8 mouse cellular contexts compared by ENCODE assay signal in genomic region chr2:45103021-45103983, GRCm38 (mm10). TPM values are rescaled to one million over a fixed set of nuclear protein-coding genes. Genes with fewer than 3 reads are reported as not detected.
DNase-seq lines count a peak whose midpoint lies in the region; ATAC-seq and TF ChIP-seq lines count a peak whose summit lies in the region.
"Had no signal": no experiment of that assay in that cellular context is flagged by ENCODE, and none has a peak within 500 bp of the region (broad histone marks: within the 10 kb centered on the region; RNA-seq: fewer than 3 reads in every experiment).

No protein-coding gene starts in this region.

- H3K4me3 ChIP-seq in lung, embryonic 15.5 days = no peak overlapping the region; the same call in 1 of the 2 replicates
- no peak overlapping the region for H3K4me3 ChIP-seq in lung, adult 2 months (replicated peaks; ENCODE audit: extremely low read depth, low read depth, low read length)
- H3K4me3 ChIP-seq in forebrain, embryonic 10.5 days = peak overlapping the region; percentile 27; the same call in 1 of the 2 replicates
- no peak overlapping the region for H3K4me3 ChIP-seq in intestine, postnatal 0 days (ENCODE audit: low read depth, low read length)
- no peak overlapping the region for H3K4me3 ChIP-seq in stomach, embryonic 15.5 days (replicated peaks)

- H3K27me3 ChIP-seq in lung, embryonic 15.5 days = peaks cover 3% of the 10 kb centered on the region
- peaks cover 3% of the 10 kb centered on the region; the same call in 1 of the 2 replicates for H3K27me3 ChIP-seq in forebrain, embryonic 10.5 days (ENCODE audit: poor library complexity, severe bottlenecking)
- peaks cover 33% of the 10 kb centered on the region; the same call in 1 of the 2 replicates for H3K27me3 ChIP-seq in intestine, postnatal 0 days (replicated peaks; ENCODE audit: control insufficient read depth, insufficient read depth, low read length)
- no peaks in the 10 kb centered on the region for H3K27me3 ChIP-seq in stomach, embryonic 15.5 days (replicated peaks)

- no peak for TF ChIP-seq POLR2A in lung, adult 2 months (IDR thresholded peaks at IDR 0.05; ENCODE audit: borderline replicate concordance, extremely low read depth, low read depth, low read length)

- peak overlapping the region; percentile 74 for H3K4me2 ChIP-seq in lung, embryonic 15.5 days
- H3K4me2 ChIP-seq in intestine, postnatal 0 days (replicated peaks; ENCODE audit: low read depth) = 0 out of 2 replicates have a peak overlapping the region, but pooled peaks have one; percentile 17
- peak overlapping the region; percentile 25; the same call in 1 of the 2 replicates for H3K4me2 ChIP-seq in stomach, embryonic 15.5 days

- 0 out of 2 replicates have a peak overlapping the region, but pooled peaks have one; percentile 21 for H3K9ac ChIP-seq in lung, embryonic 15.5 days
- H3K9ac ChIP-seq in intestine, postnatal 0 days (ENCODE audit: low read depth, low read length) = no peak overlapping the region
- no peak overlapping the region for H3K9ac ChIP-seq in stomach, embryonic 15.5 days

- TF ChIP-seq CTCF in lung, adult 2 months (IDR thresholded peaks at IDR 0.05; ENCODE audit: insufficient read depth, low read length) = no peak
- TF ChIP-seq CTCF in intestine, postnatal 0 days (IDR thresholded peaks at IDR 0.05; ENCODE audit: low read depth) = no peak

- ATAC-seq in lung, embryonic 15.5 days (ENCODE audit: borderline replicate concordance, extremely low read depth, low FRiP score, low TSS enrichment) = peak; percentile 40; the same call in 1 of the 2 replicates
- ATAC-seq in intestine, postnatal 0 days = no peak
- ATAC-seq in stomach, embryonic 15.5 days (ENCODE audit: insufficient read depth, low FRiP score, low read depth) = no peak

- H3K36me3 ChIP-seq in lung, embryonic 15.5 days = no peaks in the 10 kb centered on the region
- H3K36me3 ChIP-seq in forebrain, embryonic 10.5 days (replicated peaks) = no peaks in the 10 kb centered on the region
- H3K36me3 ChIP-seq in intestine, postnatal 0 days (ENCODE audit: control insufficient read depth, insufficient read depth) = no peaks in the 10 kb centered on the region
- no peaks in the 10 kb centered on the region for H3K36me3 ChIP-seq in stomach, embryonic 15.5 days

- H3K27ac ChIP-seq in lung, embryonic 15.5 days = peak overlapping the region; percentile 69
- peak overlapping the region; percentile 69 for H3K27ac ChIP-seq in forebrain, embryonic 10.5 days
- H3K27ac ChIP-seq in intestine, postnatal 0 days (ENCODE audit: low read depth, low read length) = no peak overlapping the region
- H3K27ac ChIP-seq in stomach, embryonic 15.5 days = no peak overlapping the region

- H3K9me3 ChIP-seq in lung, embryonic 15.5 days = no peaks in the 10 kb centered on the region
- no peaks in the 10 kb centered on the region for H3K9me3 ChIP-seq in forebrain, embryonic 10.5 days
- no peaks in the 10 kb centered on the region for H3K9me3 ChIP-seq in intestine, postnatal 0 days (ENCODE audit: control insufficient read depth)
- no peaks in the 10 kb centered on the region for H3K9me3 ChIP-seq in stomach, embryonic 15.5 days

- WGBS in lung, embryonic 15.5 days = 20% methylated on average over 10 of the region's 10 CpGs
- WGBS in lung, adult 2 months = 31% methylated on average over 10 of the region's 10 CpGs
- WGBS in forebrain, embryonic 10.5 days = 22% methylated on average over 10 of the region's 10 CpGs
- WGBS in intestine, postnatal 0 days = 32% methylated on average over 10 of the region's 10 CpGs
- WGBS in stomach, embryonic 15.5 days = 36% methylated on average over 10 of the region's 10 CpGs

- DNase-seq in lung, adult 2 months = no peak
- no peak for DNase-seq in forebrain, embryonic 10.5 days (ENCODE audit: extremely low spot score, low spot score)
- DNase-seq in cerebellum, postnatal 36 days = no peak
- no peak for DNase-seq in testis, postnatal 10 days (ENCODE audit: low spot score)
- DNase-seq: adrenal gland, postnatal 25 days had no signal

- H3K4me1 ChIP-seq in lung, embryonic 15.5 days = peaks cover 46% of the 10 kb centered on the region
- peaks cover 21% of the 10 kb centered on the region for H3K4me1 ChIP-seq in lung, adult 2 months (ENCODE audit: control insufficient read depth, insufficient read depth, low read length)
- H3K4me1 ChIP-seq in forebrain, embryonic 10.5 days = peaks cover 100% of the 10 kb centered on the region
- no peaks in the 10 kb centered on the region for H3K4me1 ChIP-seq in intestine, postnatal 0 days (replicated peaks; ENCODE audit: control insufficient read depth, insufficient read depth, low read length)
- H3K4me1 ChIP-seq in stomach, embryonic 15.5 days = peaks cover 9% of the 10 kb centered on the region

RNA-seq across cellular contexts. Expression of gene Zeb2, which starts 13.9 kb away (rescaled TPM):
- polyA plus RNA-seq in lung, embryonic 15.5 days (2015; fragmentation: Nextera tagmentation; extraction: Ambion mirVana) = 79.9 and 94.7 TPM in 2 replicates
- 26.1 and 59.0 TPM in 2 replicates for polyA plus RNA-seq in lung, adult 2 months (2012; rRNA removed)
- 30.2 and 30.4 TPM in 2 replicates for polyA plus RNA-seq in forebrain, embryonic 10.5 days (2016; fragmentation: Nextera tagmentation; extraction: Ambion mirVana)
- polyA plus RNA-seq in intestine, postnatal 0 days (2015; fragmentation: Nextera tagmentation; extraction: Ambion mirVana) = 13.1 and 14.2 TPM in 2 replicates
- polyA plus RNA-seq in stomach, embryonic 15.5 days (2015; fragmentation: Nextera tagmentation; extraction: Ambion mirVana) = 46.5 and 49.9 TPM in 2 replicates

Comparison
In these comparisons a context has a peak if more than half of its experiments do, and no peak if none do; other contexts are left out.
1. H3K27ac ChIP-seq: peak in lung, embryonic 15.5 days (single experiment) and forebrain, embryonic 10.5 days (single experiment); none in intestine, postnatal 0 days (single experiment) and stomach, embryonic 15.5 days (single experiment).
2. H3K4me2 ChIP-seq: peak in every context shown above with its lines; median percentile 74 in lung, embryonic 15.5 days; 25 in stomach, embryonic 15.5 days; 17 in intestine, postnatal 0 days.